Mouse (Mus musculus) limb, embryonic 11.5 days (tissue): ENCODE measurements around the gene Coro1c. TPM values are rescaled to one million over a fixed set of nuclear protein-coding genes. Genes with fewer than 3 reads are reported as not detected.

Experiments
- ATAC-seq: fragments of 200-750 bp; cut with Nextera tagmentation; 2 replicates; pipeline ENCODE4 v1.8.0; 2017; ENCODE audit warnings: low read depth; ENCODE audit not compliant: insufficient number of reproducible peaks, low FRiP score, low TSS enrichment
- DNase-seq: peaks from one replicate; pipeline ENCODE4 v3.0.0-alpha.2; 2015; ENCODE audit warnings: low spot score
- H3K27ac ChIP-seq: fragments of 300-500 bp; sonication (generic); replicated peaks from 2 replicates; pipeline ENCODE4 v1.5.1; 2014; ENCODE audit warnings: low read depth, mild to moderate bottlenecking, low read length
- H3K27me3 ChIP-seq: fragments of 300-500 bp; sonication (generic); 2 replicates; pipeline ENCODE4 v1.6.1; 2014; ENCODE audit warnings: mild to moderate bottlenecking, low read length, mixed read lengths; ENCODE audit not compliant: control insufficient read depth, insufficient read depth
- H3K36me3 ChIP-seq: fragments of 300-500 bp; sonication (generic); 2 replicates; pipeline ENCODE4 v1.6.1; 2014; ENCODE audit warnings: mild to moderate bottlenecking, low read length, moderate library complexity, mixed read lengths; ENCODE audit not compliant: control insufficient read depth, insufficient read depth
- H3K4me1 ChIP-seq: fragments of 300-500 bp; sonication (generic); 2 replicates; pipeline ENCODE4 v1.6.1; 2014; ENCODE audit warnings: low read length, mixed read lengths; ENCODE audit not compliant: control insufficient read depth, insufficient read depth
- H3K4me2 ChIP-seq: fragments of 300-500 bp; sonication (generic); 2 replicates; pipeline ENCODE4 v1.6.1; 2014; ENCODE audit warnings: low read depth, mild to moderate bottlenecking, moderate library complexity; ENCODE audit not compliant: severe bottlenecking
- H3K4me3 ChIP-seq: fragments of 300-500 bp; sonication (generic); 2 replicates; pipeline ENCODE4 v1.5.1; 2014; ENCODE audit warnings: low read depth, low read length
- H3K9ac ChIP-seq: fragments of 300-500 bp; sonication (generic); 2 replicates; pipeline ENCODE4 v1.6.1; 2014; ENCODE audit warnings: mild to moderate bottlenecking, low read length
- H3K9me3 ChIP-seq: fragments of 300-500 bp; sonication (generic); 2 replicates; pipeline ENCODE4 v1.6.1; 2016; ENCODE audit warnings: low read length; ENCODE audit not compliant: control insufficient read depth
- WGBS: fragments of 180-500 bp; shearing (Covaris S2); extraction: QIAGEN DNeasy Blood & Tissue Kit; methylation state at CpG from one replicate; pipeline ENCODE4 v1.1.7; 2014; 5-methylcytosine and 5-hydroxymethylcytosine counted together
- polyA plus RNA-seq: library from polyadenylated mRNA; unstranded; fragments of >200 nt; fragmentation: Nextera tagmentation; extraction: Ambion mirVana; gene quantifications from 2 replicates; pipeline ENCODE4 v1.2.1, GENCODE M21; 2014

Coro1c gene
- polyA plus RNA-seq, 1 experiment from 2014 or later: 94.9 TPM

GRCm38 (mm10) chr5:113910705-113911104, 2.1 kb upstream of the Coro1c start:
- DNase-seq (no peak), ATAC-seq (no peak)
- no peaks in the 10 kb centered on the region for H3K36me3 ChIP-seq
- peaks cover 7% of the 10 kb centered on the region for H3K4me1 ChIP-seq
- WGBS: 76% methylated on average over 6 of the region's 6 CpGs
- H3K4me3 ChIP-seq: no peak overlapping the region
- no peak overlapping the region for H3K27ac ChIP-seq
- H3K9ac ChIP-seq: no peak overlapping the region
- H3K4me2 ChIP-seq: no peak overlapping the region
- no peaks in the 10 kb centered on the region for H3K9me3 ChIP-seq
- H3K27me3 ChIP-seq: no peaks in the 10 kb centered on the region

GRCm38 (mm10) chr5:113910065-113910701, 1.6 kb upstream of the Coro1c start:
- Histone ChIP-seq H3K36me3 (no peaks in the 10 kb centered on the region), H3K4me3 (no peak overlapping the region), H3K27ac (no peak overlapping the region), H3K4me2 (no peak overlapping the region), H3K9ac (no peak overlapping the region), H3K9me3 (no peaks in the 10 kb centered on the region), H3K27me3 (no peaks in the 10 kb centered on the region), H3K4me1 (peaks cover 7% of the 10 kb centered on the region)
- WGBS: 45% methylated on average over 10 of the region's 10 CpGs
- DNase-seq (no peak), ATAC-seq (no peak)

GRCm38 (mm10) chr5:113907786-113908567, 581 bp downstream of the Coro1c start:
- peak overlapping the region; percentile 87 for H3K27ac ChIP-seq
- H3K36me3 ChIP-seq: no peaks in the 10 kb centered on the region
- H3K9me3 ChIP-seq: no peaks in the 10 kb centered on the region
- H3K4me2 ChIP-seq: peak overlapping the region; percentile 87
- DNase-seq: peak; percentile 66
- peak overlapping the region; percentile 85 for H3K9ac ChIP-seq
- no peaks in the 10 kb centered on the region for H3K27me3 ChIP-seq
- ATAC-seq: peak; percentile 14; the same call in 1 of the 2 replicates
- H3K4me1 ChIP-seq: peaks cover 7% of the 10 kb centered on the region
- under 1% methylated on average over 64 of the region's 69 CpGs for WGBS
- peak overlapping the region; percentile 93 for H3K4me3 ChIP-seq

GRCm38 (mm10) chr5:113906958-113907735, 1.4 kb downstream of the Coro1c start:
- ATAC-seq: no peak
- Histone ChIP-seq H3K9ac (peak overlapping the region; percentile 85; the same call in 1 of the 2 replicates), H3K4me1 (peaks cover 7% of the 10 kb centered on the region), H3K9me3 (no peaks in the 10 kb centered on the region), H3K4me3 (peak overlapping the region; percentile 93), H3K27me3 (no peaks in the 10 kb centered on the region), H3K36me3 (no peaks in the 10 kb centered on the region), H3K4me2 (peak overlapping the region; percentile 87), H3K27ac (no peak overlapping the region)
- peak; percentile 61 for DNase-seq
- 26% methylated on average over 17 of the region's 17 CpGs for WGBS

GRCm38 (mm10) chr5:113904987-113905386, 3.6 kb downstream of the Coro1c start:
- WGBS: 62% methylated on average over 4 of the region's 4 CpGs
- Histone ChIP-seq H3K4me1 (peaks cover 7% of the 10 kb centered on the region), H3K27ac (no peak overlapping the region), H3K27me3 (no peaks in the 10 kb centered on the region), H3K36me3 (no peaks in the 10 kb centered on the region), H3K9ac (no peak overlapping the region), H3K4me3 (no peak overlapping the region), H3K4me2 (no peak overlapping the region), H3K9me3 (no peaks in the 10 kb centered on the region)
- no peak for ATAC-seq
- no peak for DNase-seq

GRCm38 (mm10) chr5:113902983-113903382, 5.6 kb downstream of the Coro1c start:
- DNase-seq: no peak
- Histone ChIP-seq H3K9ac (no peak overlapping the region), H3K4me3 (no peak overlapping the region), H3K36me3 (no peaks in the 10 kb centered on the region), H3K27ac (no peak overlapping the region), H3K27me3 (no peaks in the 10 kb centered on the region), H3K4me2 (no peak overlapping the region), H3K4me1 (peaks cover 7% of the 10 kb centered on the region), H3K9me3 (no peaks in the 10 kb centered on the region)
- no peak for ATAC-seq
- WGBS: 78% methylated on average over 5 of the region's 5 CpGs

- Histone ChIP-seq H3K4me1 (peaks cover 2% of the 10 kb centered on the region), H3K36me3 (no peaks in the 10 kb centered on the region), H3K9ac (no peak overlapping the region), H3K27me3 (no peaks in the 10 kb centered on the region), H3K4me2 (no peak overlapping the region), H3K27ac (no peak overlapping the region), H3K4me3 (no peak overlapping the region), H3K9me3 (no peaks in the 10 kb centered on the region)
- DNase-seq (no peak), ATAC-seq (no peak)
- WGBS: 82% methylated on average over 6 of the region's 6 CpGs
Measured at GRCm38 (mm10) chr5:113902017-113902416, 6.5 kb downstream of the Coro1c start.

- Histone ChIP-seq H3K4me2 (no peak overlapping the region), H3K27ac (no peak overlapping the region), H3K4me3 (no peak overlapping the region), H3K9ac (no peak overlapping the region), H3K27me3 (no peaks in the 10 kb centered on the region), H3K36me3 (no peaks in the 10 kb centered on the region), H3K9me3 (no peaks in the 10 kb centered on the region), H3K4me1 (no peaks in the 10 kb centered on the region)
- DNase-seq: no peak
- WGBS: 61% methylated on average over 8 of the region's 8 CpGs
- no peak for ATAC-seq
Measured at GRCm38 (mm10) chr5:113901074-113901571, 7.4 kb downstream of the Coro1c start.
